Mouse (Mus musculus): ENCODE results near the gene Plpp1. TPM values are rescaled to one million over a fixed set of nuclear protein-coding genes. Genes with fewer than 3 reads are reported as not detected.

Plpp1 gene
- total and polyA plus RNA-seq, 3 experiments, result 51.5 to 70.0 (median 51.6) TPM

GRCm38 (mm10) chr13:112835113-112835512 is 34.5 kb downstream of the Plpp1 start:
- Histone ChIP-seq H3K4me1 (ENCODE audit: control insufficient read depth, insufficient read depth, low read length) (peaks cover 4% of the 10 kb centered on the region), H3K4me3 (no peak overlapping the region), H3K79me2 (replicated peaks; ENCODE audit: control insufficient read depth, insufficient read depth, low read length) (no peaks in the 10 kb centered on the region; the same call in 1 of the 2 replicates), H3K9ac (ENCODE audit: low read depth, low read length) (peak overlapping the region; percentile 17; the same call in 1 of the 2 replicates), H3K27me3 (ENCODE audit: control insufficient read depth, insufficient read depth, low read length) (no peaks in the 10 kb centered on the region), H3K36me3 (ENCODE audit: control insufficient read depth, insufficient read depth, low read length) (no peaks in the 10 kb centered on the region; the same call in none of the 2 replicates), H3K27ac (peak overlapping the region; percentile 42; the same call in 1 of the 2 replicates)
- intact Hi-C loops (cut with DNase I), result no loop called here
- DNase-seq, result peak; percentile 32 to 33
- WGBS, result 42% methylated on average over 12 of the region's 12 CpGs
- TF ChIP-seq CTCF (IDR thresholded peaks at IDR 0.05) (no peak), POLR2A (IDR thresholded peaks at IDR 0.05; ENCODE audit: insufficient read depth, low read depth, low read length) (no peak), EP300 (IDR thresholded peaks at IDR 0.05; ENCODE audit: insufficient read depth, low read depth, low read length) (no peak)

DNA sequence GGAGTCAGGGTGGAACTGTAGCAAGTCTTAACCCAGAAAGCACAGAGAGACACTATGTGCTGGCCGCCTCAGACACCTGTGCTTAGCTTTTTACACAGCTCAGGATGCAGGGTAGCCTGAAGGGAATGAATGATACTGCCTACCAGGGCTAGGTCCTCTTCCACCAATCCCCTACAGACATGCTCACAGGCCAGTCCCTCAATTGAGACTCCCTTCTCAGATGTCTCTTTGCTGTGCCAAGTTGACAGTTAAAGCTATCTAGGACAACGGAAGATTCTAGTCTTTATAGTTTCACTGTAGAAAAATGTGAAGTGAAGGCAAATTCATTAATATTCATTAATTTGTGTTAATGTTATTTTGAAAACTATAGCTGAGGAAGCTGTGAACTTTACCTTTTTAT is 36.4 kb downstream of the Plpp1 start:
- Histone ChIP-seq H3K4me3 (no peak overlapping the region), H3K27ac (no peak overlapping the region), H3K4me1 (ENCODE audit: control insufficient read depth, insufficient read depth, low read length) (peaks cover 4% of the 10 kb centered on the region), H3K9ac (ENCODE audit: low read depth, low read length) (no peak overlapping the region), H3K27me3 (ENCODE audit: control insufficient read depth, insufficient read depth, low read length) (no peaks in the 10 kb centered on the region), H3K79me2 (replicated peaks; ENCODE audit: control insufficient read depth, insufficient read depth, low read length) (no peaks in the 10 kb centered on the region; the same call in 1 of the 2 replicates), H3K36me3 (ENCODE audit: control insufficient read depth, insufficient read depth, low read length) (no peaks in the 10 kb centered on the region; the same call in 1 of the 2 replicates)
- DNase-seq, result no peak
- intact Hi-C loops (cut with DNase I), result no loop called here
- TF ChIP-seq POLR2A (IDR thresholded peaks at IDR 0.05; ENCODE audit: insufficient read depth, low read depth, low read length) (no peak), EP300 (IDR thresholded peaks at IDR 0.05; ENCODE audit: insufficient read depth, low read depth, low read length) (no peak), CTCF (IDR thresholded peaks at IDR 0.05) (no peak)
- 81% methylated on average over 2 of the region's 2 CpGs for WGBS

GRCm38 (mm10) chr13:112837621-112838155 is 37.1 kb downstream of the Plpp1 start:
- 77% methylated on average over 9 of the region's 9 CpGs for WGBS
- H3K4me3 ChIP-seq, result no peak overlapping the region
- peaks cover 4% of the 10 kb centered on the region for H3K4me1 ChIP-seq (ENCODE audit: control insufficient read depth, insufficient read depth, low read length)
- TF ChIP-seq CTCF (IDR thresholded peaks at IDR 0.05), result no peak
- TF ChIP-seq EP300 (IDR thresholded peaks at IDR 0.05; ENCODE audit: insufficient read depth, low read depth, low read length), result no peak
- no peak for TF ChIP-seq POLR2A (IDR thresholded peaks at IDR 0.05; ENCODE audit: insufficient read depth, low read depth, low read length)
- no peaks in the 10 kb centered on the region; the same call in 1 of the 2 replicates for H3K79me2 ChIP-seq (replicated peaks; ENCODE audit: control insufficient read depth, insufficient read depth, low read length)
- intact Hi-C loops (cut with DNase I), result no loop called here
- no peaks in the 10 kb centered on the region for H3K36me3 ChIP-seq (ENCODE audit: control insufficient read depth, insufficient read depth, low read length)
- H3K27me3 ChIP-seq (ENCODE audit: control insufficient read depth, insufficient read depth, low read length), result no peaks in the 10 kb centered on the region
- H3K27ac ChIP-seq, result no peak overlapping the region
- DNase-seq, result no peak
- H3K9ac ChIP-seq (ENCODE audit: low read depth, low read length), result no peak overlapping the region

- Histone ChIP-seq H3K4me1 (ENCODE audit: control insufficient read depth, insufficient read depth, low read length) (peaks cover 4% of the 10 kb centered on the region), H3K79me2 (replicated peaks; ENCODE audit: control insufficient read depth, insufficient read depth, low read length) (no peaks in the 10 kb centered on the region; the same call in 1 of the 2 replicates), H3K4me3 (no peak overlapping the region), H3K36me3 (ENCODE audit: control insufficient read depth, insufficient read depth, low read length) (no peaks in the 10 kb centered on the region), H3K9ac (ENCODE audit: low read depth, low read length) (no peak overlapping the region), H3K27ac (no peak overlapping the region), H3K27me3 (ENCODE audit: control insufficient read depth, insufficient read depth, low read length) (no peaks in the 10 kb centered on the region)
- 90% methylated on average over 6 of the region's 6 CpGs for WGBS
- TF ChIP-seq CTCF (IDR thresholded peaks at IDR 0.05) (no peak), EP300 (IDR thresholded peaks at IDR 0.05; ENCODE audit: insufficient read depth, low read depth, low read length) (no peak), POLR2A (IDR thresholded peaks at IDR 0.05; ENCODE audit: insufficient read depth, low read depth, low read length) (no peak)
- intact Hi-C loops (cut with DNase I), result no loop called here
- no peak for DNase-seq
Observed at GRCm38 (mm10) chr13:112838562-112839232, 38.1 kb downstream of the Plpp1 start.

DNA sequence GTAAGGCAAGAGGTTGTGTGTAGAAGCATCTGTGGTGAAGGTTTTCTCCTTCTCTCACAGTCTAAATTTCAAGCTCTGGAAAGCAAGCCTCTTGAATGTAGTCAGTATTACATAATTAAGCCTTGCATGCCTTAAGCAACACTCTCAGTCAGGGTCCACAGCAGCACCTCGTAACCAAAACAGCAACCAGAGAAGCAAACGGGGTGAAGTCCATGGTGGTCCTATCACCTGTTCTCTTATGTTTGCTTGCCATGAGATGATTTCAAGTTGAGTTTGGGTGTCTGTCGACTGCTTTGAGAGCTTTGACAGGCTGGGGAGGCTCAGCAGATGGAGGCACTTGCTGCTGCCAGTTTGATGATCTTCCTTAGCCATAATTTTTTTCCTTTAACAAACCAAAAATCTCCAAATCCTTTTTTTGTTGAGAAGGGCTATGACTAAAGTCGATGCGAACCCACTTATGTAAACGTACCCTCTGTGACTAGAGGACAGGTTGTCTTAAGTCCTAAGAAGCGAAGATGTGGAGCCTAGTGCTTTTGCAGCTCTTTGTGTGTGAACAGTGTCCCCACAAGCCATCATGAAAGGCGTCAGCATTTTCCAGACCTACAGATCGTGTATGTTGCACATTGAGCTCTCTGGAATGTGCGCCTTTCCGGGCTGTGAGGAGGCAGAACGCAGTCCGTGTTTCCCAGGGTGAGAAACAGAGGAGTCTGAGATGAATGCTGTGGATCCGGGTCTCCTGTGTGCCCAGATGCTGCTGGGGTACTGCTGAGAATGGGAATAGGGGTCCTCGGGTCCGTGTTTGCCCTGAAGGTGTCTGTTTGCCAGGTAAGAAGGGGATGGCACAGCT is 39.9 kb downstream of the Plpp1 start:
- no peak for DNase-seq
- WGBS, result 91% methylated on average over 16 of the region's 16 CpGs
- no peak overlapping the region for H3K9ac ChIP-seq (ENCODE audit: low read depth, low read length)
- peaks cover 1% of the 10 kb centered on the region for H3K4me1 ChIP-seq (ENCODE audit: control insufficient read depth, insufficient read depth, low read length)
- intact Hi-C loops (cut with DNase I), result no loop called here
- no peaks in the 10 kb centered on the region; the same call in 1 of the 2 replicates for H3K36me3 ChIP-seq (ENCODE audit: control insufficient read depth, insufficient read depth, low read length)
- no peaks in the 10 kb centered on the region for H3K27me3 ChIP-seq (ENCODE audit: control insufficient read depth, insufficient read depth, low read length)
- H3K4me3 ChIP-seq, result no peak overlapping the region
- peaks cover 2% of the 10 kb centered on the region; the same call in 1 of the 2 replicates for H3K79me2 ChIP-seq (replicated peaks; ENCODE audit: control insufficient read depth, insufficient read depth, low read length)
- no peak overlapping the region for H3K27ac ChIP-seq
- no peak for TF ChIP-seq CTCF (IDR thresholded peaks at IDR 0.05)
- no peak for TF ChIP-seq POLR2A (IDR thresholded peaks at IDR 0.05; ENCODE audit: insufficient read depth, low read depth, low read length)
- TF ChIP-seq EP300 (IDR thresholded peaks at IDR 0.05; ENCODE audit: insufficient read depth, low read depth, low read length), result no peak
